Mouse (Mus musculus) bone marrow macrophage, adult 2 months (primary cell): Measurements from ENCODE around the gene Ctrc. TPM values are rescaled to one million over a fixed set of nuclear protein-coding genes. Genes with fewer than 3 reads are reported as not detected.

Experiments
- H3K27ac ChIP-seq: 2 replicates; pipeline ENCODE4 v1.5.1; 2012; ENCODE audit warnings: low read depth, low read length; ENCODE audit not compliant: insufficient read depth
- H3K4me1 ChIP-seq: 2 replicates; pipeline ENCODE4 v1.6.1; 2012; ENCODE audit warnings: low read length; ENCODE audit not compliant: control insufficient read depth, insufficient read depth
- H3K4me3 ChIP-seq: 2 replicates; pipeline ENCODE4 v1.5.1; 2012; ENCODE audit warnings: mild to moderate bottlenecking, low read length, moderate library complexity; ENCODE audit not compliant: insufficient read depth
- CTCF ChIP-seq: IDR thresholded peaks from 2 replicates; pipeline ENCODE4 v1.5.1; 2012; ENCODE audit warnings: low read depth, mild to moderate bottlenecking, low read length, moderate library complexity
- POLR2A ChIP-seq: IDR thresholded peaks from 2 replicates; pipeline ENCODE4 v1.6.1; 2012; ENCODE audit warnings: mild to moderate bottlenecking, low read depth, low read length, borderline replicate concordance
- polyA plus RNA-seq: library from polyadenylated mRNA; stranded (reverse); fragments of >200 nt; gene quantifications from 2 replicates; pipeline ENCODE4 v1.2.4, GENCODE M21; 2012; ENCODE audit not compliant: missing spikeins, insufficient read depth, insufficient read length

Ctrc gene
- polyA plus RNA-seq, result not detected in 2 replicates

DNA sequence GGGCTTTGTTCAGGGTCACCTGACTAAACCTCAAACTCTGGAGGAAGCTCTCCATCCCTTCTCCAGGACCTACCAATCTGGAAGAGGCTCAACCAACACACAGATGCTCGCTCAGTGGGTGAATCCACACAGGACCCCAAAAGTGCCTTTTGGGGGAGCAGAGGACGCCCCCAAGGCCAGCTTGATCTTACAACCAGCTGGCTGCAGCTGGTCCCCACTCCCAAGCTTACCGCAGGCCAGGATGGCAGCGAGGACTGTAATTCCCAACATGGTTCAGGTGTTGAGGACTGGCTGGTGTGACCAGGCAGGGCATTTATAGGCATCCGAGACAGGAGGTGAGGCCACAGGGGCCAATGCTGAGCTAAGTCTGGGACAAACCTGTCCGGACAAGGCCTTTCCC is at the start of gene Ctrc:
TSS of gene Ctrc (minus strand) at position 361 of the 400 bp plus-strand sequence.
- TF ChIP-seq POLR2A (no peak), CTCF (no peak)
- H3K27ac ChIP-seq, result no peak within 1 kb of the TSS
- peaks cover 4% of the 10 kb centered on the region; the same call in 1 of the 2 replicates for H3K4me1 ChIP-seq
- no peak within 1 kb of the TSS for H3K4me3 ChIP-seq

GRCm38 (mm10) chr4:141895772-141896171 is 49.6 kb upstream of the Ctrc start:
- no peak overlapping the region for H3K4me3 ChIP-seq

DNA sequence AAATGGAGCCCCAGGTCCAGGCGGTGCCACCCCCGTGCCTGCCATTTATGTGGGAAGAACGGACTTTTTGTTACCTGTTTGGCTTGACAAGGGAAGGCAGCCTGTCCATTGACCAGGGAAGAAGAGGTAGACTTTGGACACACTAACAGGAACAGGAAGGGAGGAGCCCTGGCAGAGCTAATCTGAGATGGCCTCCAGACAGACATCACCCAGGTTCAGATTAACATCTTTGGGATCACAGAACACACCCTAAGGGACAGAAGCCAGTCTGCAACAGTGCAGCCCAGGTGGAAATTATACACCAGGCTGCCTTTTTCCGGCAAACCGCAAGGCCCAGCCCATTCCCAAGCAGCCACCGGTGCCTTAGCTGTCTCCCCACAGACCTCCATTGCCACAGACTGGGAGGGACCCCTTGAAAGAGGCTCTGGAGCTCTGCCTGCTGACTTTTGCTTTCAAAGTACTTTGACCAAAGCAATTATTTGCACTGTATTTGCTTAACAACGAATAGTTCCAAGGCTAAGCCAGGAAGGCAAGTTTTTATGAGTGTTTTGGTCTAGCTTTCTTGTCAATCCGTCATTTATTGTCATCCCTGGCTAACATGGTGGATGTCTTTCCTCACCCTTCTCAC is 47.1 kb upstream of the Ctrc start:
- no peak for TF ChIP-seq POLR2A
- no peak for TF ChIP-seq CTCF
- Histone ChIP-seq H3K27ac (no peak overlapping the region), H3K4me1 (no peaks in the 10 kb centered on the region), H3K4me3 (no peak overlapping the region)

More at GRCm38 (mm10) chr4:141895772-141896171, 49.6 kb upstream of the Ctrc start:
- TF ChIP-seq CTCF, result no peak
- TF ChIP-seq POLR2A, result no peak
- H3K4me1 ChIP-seq, result no peaks in the 10 kb centered on the region
- no peak overlapping the region for H3K27ac ChIP-seq

DNA sequence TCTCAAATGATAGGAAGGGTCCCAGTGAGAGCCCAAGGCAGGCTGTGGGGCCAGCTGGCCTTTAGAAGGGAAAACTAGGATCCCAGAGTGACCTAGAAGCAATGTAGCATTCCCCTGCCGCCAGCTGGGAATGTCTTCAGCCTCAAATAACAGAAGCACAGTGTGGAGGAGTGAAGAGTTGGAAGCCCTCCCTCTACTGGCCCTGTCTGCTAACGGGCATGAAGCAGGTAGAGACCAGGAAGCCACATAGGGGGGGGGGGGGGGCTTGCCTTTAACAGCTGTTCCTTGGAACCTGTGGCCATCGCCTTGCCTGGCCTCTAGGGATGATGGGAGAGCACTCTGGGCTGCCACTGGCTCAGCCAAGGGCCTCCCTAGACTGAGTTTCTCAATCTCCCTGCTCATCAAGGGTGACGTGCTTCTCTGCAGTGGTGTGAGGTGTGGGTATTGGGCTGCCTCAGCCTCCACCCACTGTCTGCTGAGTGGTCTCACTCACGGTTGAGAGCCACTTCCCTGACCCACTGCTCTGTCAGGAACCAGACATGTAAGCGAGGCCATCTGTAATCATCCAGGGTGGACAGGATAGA is 40.3 kb upstream of the Ctrc start:
- TF ChIP-seq CTCF (no peak), POLR2A (no peak)
- H3K4me3 ChIP-seq, result no peak overlapping the region
- no peak overlapping the region for H3K27ac ChIP-seq
- no peaks in the 10 kb centered on the region for H3K4me1 ChIP-seq

GRCm38 (mm10) chr4:141885451-141885850 is 39.3 kb upstream of the Ctrc start:
- no peak for TF ChIP-seq CTCF
- TF ChIP-seq POLR2A, result no peak
- Histone ChIP-seq H3K4me1 (no peaks in the 10 kb centered on the region), H3K27ac (no peak overlapping the region), H3K4me3 (no peak overlapping the region)

- Histone ChIP-seq H3K27ac (no peak overlapping the region), H3K4me1 (no peaks in the 10 kb centered on the region), H3K4me3 (no peak overlapping the region)
- TF ChIP-seq CTCF, result no peak
- no peak for TF ChIP-seq POLR2A
These were observed 36.7 kb upstream of the Ctrc start for GRCm38 (mm10) chr4:141882858-141883257.

- Histone ChIP-seq H3K4me1 (no peaks in the 10 kb centered on the region), H3K4me3 (no peak overlapping the region), H3K27ac (no peak overlapping the region)
- no peak for TF ChIP-seq CTCF
- no peak for TF ChIP-seq POLR2A
These were observed 35.8 kb upstream of the Ctrc start for GRCm38 (mm10) chr4:141881950-141882349.

- Histone ChIP-seq H3K4me1 (no peaks in the 10 kb centered on the region), H3K27ac (no peak overlapping the region), H3K4me3 (no peak overlapping the region)
- TF ChIP-seq CTCF (no peak), POLR2A (no peak)
These were observed 35.2 kb upstream of the Ctrc start for GRCm38 (mm10) chr4:141881289-141881914.

GRCm38 (mm10) chr4:141879875-141880274 is 33.7 kb upstream of the Ctrc start:
- Histone ChIP-seq H3K4me3 (no peak overlapping the region), H3K27ac (no peak overlapping the region), H3K4me1 (peaks cover 6% of the 10 kb centered on the region)
- TF ChIP-seq POLR2A (no peak), CTCF (no peak)

DNA sequence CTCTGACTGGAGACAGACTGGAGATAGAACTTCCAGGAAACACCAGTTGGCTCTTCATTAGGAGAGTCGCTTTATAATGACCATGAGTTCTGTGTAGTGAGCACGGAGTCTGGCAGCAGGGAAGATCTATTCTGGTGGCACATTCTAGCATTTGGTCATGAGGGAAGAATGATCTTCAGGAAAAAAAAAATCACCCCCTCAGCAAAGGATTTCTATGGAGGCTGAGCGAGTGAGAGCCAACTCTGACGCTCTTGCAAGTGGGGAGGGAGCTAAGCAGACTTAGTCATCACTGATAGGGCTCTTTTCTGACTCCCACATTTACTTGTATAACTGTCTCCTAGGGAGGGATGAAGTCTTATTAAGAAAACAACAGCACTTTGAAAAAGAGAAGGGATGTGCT is 32.9 kb upstream of the Ctrc start:
- no peak overlapping the region for H3K4me3 ChIP-seq
- TF ChIP-seq CTCF (no peak), POLR2A (no peak)
- peaks cover 6% of the 10 kb centered on the region for H3K4me1 ChIP-seq
- H3K27ac ChIP-seq, result no peak overlapping the region
